Mouse (Mus musculus): ENCODE measurements around the gene Apol6. TPM values are rescaled to one million over a fixed set of nuclear protein-coding genes. Genes with fewer than 3 reads are reported as not detected.
A peak's percentile ranks its signal among the peaks of the same experiment; 100 is the strongest.

The Apol6 gene
- total and polyA plus RNA-seq, 2 experiments from 2014 or later: 0.11 TPM; not detected in 1

DNA sequence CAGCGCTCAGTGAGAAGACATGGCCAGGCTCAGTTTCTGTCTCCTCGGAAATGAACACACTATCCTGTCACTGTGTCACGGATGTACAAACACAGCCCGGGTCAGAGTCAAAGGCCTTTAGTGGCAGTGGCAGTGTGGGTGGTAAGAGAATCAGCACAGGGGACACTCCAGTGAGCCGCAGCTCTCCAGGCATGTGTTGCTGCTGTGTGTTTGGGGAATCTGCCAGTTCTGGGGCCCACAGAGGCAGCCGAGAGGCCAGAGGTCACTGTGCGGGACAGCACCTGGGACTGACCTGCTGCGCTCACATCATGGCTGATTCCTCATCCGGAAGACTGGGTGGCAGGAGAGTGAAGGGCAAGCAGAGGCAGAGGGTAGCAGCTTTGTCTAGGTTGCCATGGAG, 33.4 kb downstream of the Apol6 start:
- no peak overlapping the region for H3K27ac ChIP-seq (ENCODE audit: low read depth)
- H3K4me3 ChIP-seq (ENCODE audit: low read depth, low read length): no peak overlapping the region
- no peaks in the 10 kb centered on the region for H3K27me3 ChIP-seq (ENCODE audit: control insufficient read depth, insufficient read depth, low read length)
- H3K9me3 ChIP-seq (replicated peaks; ENCODE audit: control insufficient read depth, low read length): no peaks in the 10 kb centered on the region
- no peak for DNase-seq (ENCODE audit: low spot score)
- WGBS: 93% methylated on average over 9 of the region's 9 CpGs
- no peak for ATAC-seq (ENCODE audit: insufficient read depth, low read depth)
- peaks cover 55% of the 10 kb centered on the region for H3K36me3 ChIP-seq (replicated peaks; ENCODE audit: control insufficient read depth, insufficient read depth, low read length)
- peaks cover 10% of the 10 kb centered on the region; the same call in 1 of the 2 replicates for H3K4me1 ChIP-seq (ENCODE audit: control insufficient read depth, insufficient read depth)
- no peak overlapping the region for H3K9ac ChIP-seq (replicated peaks; ENCODE audit: low read depth, low read length)
- TF ChIP-seq EP300 (IDR thresholded peaks at IDR 0.05; ENCODE audit: low read depth): no peak
- TF ChIP-seq CTCF (IDR thresholded peaks at IDR 0.05; ENCODE audit: low read depth): no peak
- H3K4me2 ChIP-seq (ENCODE audit: low read depth, low read length): no peak overlapping the region

DNA sequence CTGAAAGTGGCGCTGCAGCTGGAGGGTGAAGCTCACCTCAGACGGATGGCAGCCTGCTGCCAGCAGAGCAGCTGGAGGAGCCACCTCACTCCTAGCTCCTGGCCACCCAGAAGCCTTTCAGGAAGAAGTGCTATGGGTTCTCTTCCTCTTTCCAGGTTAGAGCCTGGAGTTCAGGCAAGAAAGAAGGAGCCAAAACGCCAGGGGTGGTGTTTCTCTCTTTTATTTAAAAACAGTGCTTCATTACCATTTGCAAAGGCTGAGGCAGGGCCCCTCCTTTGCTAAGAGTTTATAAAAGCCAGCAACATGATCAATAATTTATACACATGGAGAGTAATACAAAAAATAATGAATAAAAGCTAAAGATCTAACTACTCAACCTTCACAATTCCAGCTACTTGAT, 34.3 kb downstream of the Apol6 start:
- H3K4me2 ChIP-seq (ENCODE audit: low read depth, low read length): no peak overlapping the region
- no peak for ATAC-seq (ENCODE audit: insufficient read depth, low read depth)

DNA sequence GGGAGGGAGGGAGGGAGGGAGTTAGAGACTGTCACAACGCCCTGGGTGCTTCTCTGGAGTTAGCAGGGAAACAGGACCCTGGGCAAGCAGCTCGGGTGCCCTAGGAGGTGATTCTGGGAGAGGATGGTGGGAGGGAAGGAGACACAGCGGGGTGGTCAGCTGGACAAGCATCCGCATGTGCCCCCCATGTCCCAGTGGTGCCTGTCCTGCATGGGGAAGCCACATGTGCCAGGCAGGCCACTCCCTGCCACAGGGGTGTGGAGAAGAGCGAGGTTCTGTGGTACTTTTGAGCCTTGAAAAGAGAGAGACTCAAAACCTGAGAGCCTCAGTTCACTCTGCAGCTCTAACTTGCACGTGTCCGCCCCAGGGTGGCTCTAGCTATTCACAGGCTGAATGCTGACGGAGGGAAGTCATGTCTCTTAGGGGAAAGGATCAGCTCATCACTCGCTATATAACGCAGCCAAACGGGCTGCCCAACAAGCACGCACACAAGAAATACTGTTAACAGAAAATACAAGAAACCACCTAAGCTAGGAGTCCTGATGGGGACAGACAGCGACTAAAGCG, 34.8 kb downstream of the Apol6 start:
- DNase-seq (ENCODE audit: low spot score) (no peak), ATAC-seq (ENCODE audit: insufficient read depth, low read depth) (no peak)
- Histone ChIP-seq H3K4me2 (ENCODE audit: low read depth, low read length) (no peak overlapping the region), H3K36me3 (replicated peaks; ENCODE audit: control insufficient read depth, insufficient read depth, low read length) (peaks cover 67% of the 10 kb centered on the region), H3K4me1 (ENCODE audit: control insufficient read depth, insufficient read depth) (peaks cover 10% of the 10 kb centered on the region; the same call in 1 of the 2 replicates), H3K4me3 (ENCODE audit: low read depth, low read length) (no peak overlapping the region), H3K9ac (replicated peaks; ENCODE audit: low read depth, low read length) (no peak overlapping the region), H3K9me3 (replicated peaks; ENCODE audit: control insufficient read depth, low read length) (no peaks in the 10 kb centered on the region), H3K27ac (ENCODE audit: low read depth) (0 out of 2 replicates have a peak overlapping the region, but pooled peaks have one; percentile 15), H3K27me3 (ENCODE audit: control insufficient read depth, insufficient read depth, low read length) (no peaks in the 10 kb centered on the region)
- no peak for TF ChIP-seq EP300 (IDR thresholded peaks at IDR 0.05; ENCODE audit: low read depth)
- no peak for TF ChIP-seq CTCF (IDR thresholded peaks at IDR 0.05; ENCODE audit: low read depth)
- 82% methylated on average over 14 of the region's 14 CpGs for WGBS

More for the DNA sequence above, 34.3 kb downstream of the Apol6 start:
- DNase-seq (ENCODE audit: low spot score): no peak
- Histone ChIP-seq H3K27me3 (ENCODE audit: control insufficient read depth, insufficient read depth, low read length) (no peaks in the 10 kb centered on the region), H3K9ac (replicated peaks; ENCODE audit: low read depth, low read length) (no peak overlapping the region), H3K27ac (ENCODE audit: low read depth) (no peak overlapping the region), H3K9me3 (replicated peaks; ENCODE audit: control insufficient read depth, low read length) (no peaks in the 10 kb centered on the region), H3K4me1 (ENCODE audit: control insufficient read depth, insufficient read depth) (peaks cover 10% of the 10 kb centered on the region; the same call in 1 of the 2 replicates), H3K4me3 (ENCODE audit: low read depth, low read length) (no peak overlapping the region), H3K36me3 (replicated peaks; ENCODE audit: control insufficient read depth, insufficient read depth, low read length) (peaks cover 62% of the 10 kb centered on the region)
- 86% methylated on average over 3 of the region's 3 CpGs for WGBS
- TF ChIP-seq EP300 (IDR thresholded peaks at IDR 0.05; ENCODE audit: low read depth) (no peak), CTCF (IDR thresholded peaks at IDR 0.05; ENCODE audit: low read depth) (no peak)

DNA sequence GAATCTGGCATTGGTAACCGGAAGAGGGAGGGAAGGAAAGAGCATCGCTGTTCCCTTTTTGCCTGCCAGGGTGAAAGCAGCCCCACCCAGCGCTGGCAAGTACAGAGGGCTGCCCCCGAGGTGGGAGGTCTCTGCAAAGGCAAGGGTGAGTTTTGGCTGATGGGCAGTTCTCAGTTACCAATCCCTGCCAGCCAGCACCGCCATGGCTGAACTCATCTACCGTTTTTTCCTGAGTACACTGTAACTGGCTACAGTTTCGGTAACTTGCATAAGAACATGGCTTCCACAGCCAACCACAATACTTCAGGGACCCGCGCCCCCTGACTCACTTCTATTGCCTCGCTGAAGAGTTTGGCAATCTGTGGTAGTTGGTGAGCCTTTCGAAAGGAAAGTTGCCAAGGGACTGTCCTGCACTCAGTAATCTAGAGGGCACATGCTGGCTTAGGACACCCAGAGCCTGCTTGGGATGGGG, 35.4 kb downstream of the Apol6 start:
- no peak for ATAC-seq (ENCODE audit: insufficient read depth, low read depth)
- no peak for TF ChIP-seq EP300 (IDR thresholded peaks at IDR 0.05; ENCODE audit: low read depth)
- TF ChIP-seq CTCF (IDR thresholded peaks at IDR 0.05; ENCODE audit: low read depth): no peak
- H3K4me3 ChIP-seq (ENCODE audit: low read depth, low read length): no peak overlapping the region
- no peaks in the 10 kb centered on the region for H3K27me3 ChIP-seq (ENCODE audit: control insufficient read depth, insufficient read depth, low read length)
- no peaks in the 10 kb centered on the region for H3K9me3 ChIP-seq (replicated peaks; ENCODE audit: control insufficient read depth, low read length)
- H3K9ac ChIP-seq (replicated peaks; ENCODE audit: low read depth, low read length): no peak overlapping the region
- H3K4me2 ChIP-seq (ENCODE audit: low read depth, low read length): no peak overlapping the region
- no peak for DNase-seq (ENCODE audit: low spot score)
- peaks cover 73% of the 10 kb centered on the region for H3K36me3 ChIP-seq (replicated peaks; ENCODE audit: control insufficient read depth, insufficient read depth, low read length)
- H3K27ac ChIP-seq (ENCODE audit: low read depth): 0 out of 2 replicates have a peak overlapping the region, but pooled peaks have one; percentile 18
- WGBS: 79% methylated on average over 11 of the region's 11 CpGs
- peaks cover 10% of the 10 kb centered on the region; the same call in 1 of the 2 replicates for H3K4me1 ChIP-seq (ENCODE audit: control insufficient read depth, insufficient read depth)

DNA sequence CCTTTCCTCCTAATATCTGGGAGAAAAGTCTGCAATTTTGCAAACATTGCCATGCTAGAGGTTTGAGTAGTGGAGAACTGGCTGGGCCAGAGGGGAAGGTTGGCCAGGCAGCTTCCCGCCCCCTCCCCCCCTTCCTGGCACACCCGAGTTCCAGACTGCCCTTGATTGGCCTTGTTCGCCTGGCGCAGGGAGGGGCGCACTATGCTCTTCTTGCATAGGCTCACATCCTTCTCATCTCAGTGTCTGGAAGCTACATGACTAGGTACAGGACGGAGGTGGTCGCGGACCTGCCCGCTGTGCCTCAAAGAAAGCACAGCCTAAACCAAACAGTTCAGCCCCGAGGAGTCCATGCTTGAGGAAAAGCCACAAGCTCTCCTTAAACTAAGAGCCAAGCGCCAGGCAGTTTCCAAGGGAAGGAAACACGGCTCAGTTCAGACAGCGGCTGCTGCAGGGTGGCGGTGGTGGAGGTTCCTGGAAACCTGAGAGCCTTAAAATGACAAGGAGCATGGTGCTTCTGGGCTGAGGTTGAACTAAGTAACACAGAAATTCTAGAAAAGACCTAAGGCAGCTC, 36.2 kb downstream of the Apol6 start:
- no peak for DNase-seq (ENCODE audit: low spot score)
- peak overlapping the region; percentile 18 for H3K27ac ChIP-seq (ENCODE audit: low read depth)
- no peak overlapping the region for H3K4me2 ChIP-seq (ENCODE audit: low read depth, low read length)
- H3K4me1 ChIP-seq (ENCODE audit: control insufficient read depth, insufficient read depth): peaks cover 15% of the 10 kb centered on the region
- H3K36me3 ChIP-seq (replicated peaks; ENCODE audit: control insufficient read depth, insufficient read depth, low read length): peaks cover 76% of the 10 kb centered on the region
- H3K9me3 ChIP-seq (replicated peaks; ENCODE audit: control insufficient read depth, low read length): no peaks in the 10 kb centered on the region
- ATAC-seq (ENCODE audit: insufficient read depth, low read depth): peak; percentile 71
- H3K27me3 ChIP-seq (ENCODE audit: control insufficient read depth, insufficient read depth, low read length): no peaks in the 10 kb centered on the region
- 66% methylated on average over 14 of the region's 14 CpGs for WGBS
- no peak overlapping the region for H3K4me3 ChIP-seq (ENCODE audit: low read depth, low read length)
- no peak overlapping the region for H3K9ac ChIP-seq (replicated peaks; ENCODE audit: low read depth, low read length)
- no peak for TF ChIP-seq CTCF (IDR thresholded peaks at IDR 0.05; ENCODE audit: low read depth)
- no peak for TF ChIP-seq EP300 (IDR thresholded peaks at IDR 0.05; ENCODE audit: low read depth)
